Mouse (Mus musculus) spleen, embryonic (tissue): Measurements from ENCODE around the gene 1700029F12Rik.

ENCODE experiments used
- CTCF ChIA-PET: fragments of 350-600 bp; sonication (Branson Sonifier 250); formaldehyde crosslinking; loops from one replicate; lab custom pipeline; 2022; lab: Charles Lee

Gene 1700029F12Rik

GRCm38 (mm10) chr13:96973318-96973717, 60.8 kb downstream of the 1700029F12Rik start:
- CTCF ChIA-PET = no interaction called here
